Mouse (Mus musculus) embryonic facial prominence, embryonic 11.5 days (tissue): ENCODE data around the gene Znhit6. TPM values are rescaled to one million over a fixed set of nuclear protein-coding genes. Genes with fewer than 3 reads are reported as not detected.

Experiments
- ATAC-seq: fragments of 200-750 bp; cut with Nextera tagmentation; replicated peaks from 2 replicates; pipeline ENCODE4 v1.8.0; 2017; ENCODE audit warnings: low read depth; ENCODE audit not compliant: insufficient number of reproducible peaks, low FRiP score, low TSS enrichment
- DNase-seq: peaks from one replicate; pipeline ENCODE4 v3.0.0-alpha.2; 2015; ENCODE audit warnings: low spot score
- H3K27ac ChIP-seq: fragments of 300-500 bp; sonication (generic); replicated peaks from 2 replicates; pipeline ENCODE4 v1.5.1; 2014; ENCODE audit warnings: mild to moderate bottlenecking, low read depth, low read length, control low read depth
- H3K27me3 ChIP-seq: fragments of 300-500 bp; sonication (generic); 2 replicates; pipeline ENCODE4 v1.6.1; 2014; ENCODE audit warnings: mild to moderate bottlenecking, low read length, moderate library complexity, mixed read lengths; ENCODE audit not compliant: control insufficient read depth, insufficient read depth
- H3K36me3 ChIP-seq: fragments of 300-500 bp; sonication (generic); replicated peaks from 2 replicates; pipeline ENCODE4 v1.6.1; 2014; ENCODE audit warnings: low read depth, mild to moderate bottlenecking, low read length, moderate library complexity, mixed read lengths; ENCODE audit not compliant: control insufficient read depth, insufficient read depth
- H3K4me1 ChIP-seq: fragments of 300-500 bp; sonication (generic); 2 replicates; pipeline ENCODE4 v1.6.1; 2014; ENCODE audit warnings: low read length, mixed read lengths; ENCODE audit not compliant: control insufficient read depth, insufficient read depth
- H3K4me2 ChIP-seq: fragments of 300-500 bp; sonication (generic); 2 replicates; pipeline ENCODE4 v1.6.1; 2014; ENCODE audit warnings: low read depth, mild to moderate bottlenecking, control low read depth, low read length, moderate library complexity
- H3K4me3 ChIP-seq: fragments of 300-500 bp; sonication (generic); 2 replicates; pipeline ENCODE4 v1.5.1; 2014; ENCODE audit warnings: low read depth, low read length, control low read depth
- H3K9ac ChIP-seq: fragments of 300-500 bp; sonication (generic); replicated peaks from 2 replicates; pipeline ENCODE4 v1.6.1; 2014; ENCODE audit warnings: mild to moderate bottlenecking, control low read depth, low read length
- H3K9me3 ChIP-seq: fragments of 300-500 bp; sonication (generic); replicated peaks from 2 replicates; pipeline ENCODE4 v1.6.1; 2016; ENCODE audit warnings: mild to moderate bottlenecking, low read length, inconsistent platforms, mixed read lengths; ENCODE audit not compliant: control insufficient read depth
- WGBS: fragments of 180-500 bp; shearing (Covaris S2); extraction: QIAGEN DNeasy Blood & Tissue Kit; methylation state at CpG from one replicate; pipeline ENCODE4 v1.1.7; 2014; 5-methylcytosine and 5-hydroxymethylcytosine counted together
- polyA plus RNA-seq: library from polyadenylated mRNA; unstranded; fragments of >200 nt; fragmentation: Nextera tagmentation; extraction: Ambion mirVana; gene quantifications from 2 replicates; pipeline ENCODE4 v1.2.1, GENCODE M21; 2014

Gene Znhit6
- polyA plus RNA-seq, 1 experiment from 2014 or later, result 47.2 TPM

- 89% methylated on average over 1 of the region's 1 CpGs for WGBS
- H3K27me3 ChIP-seq, result no peaks in the 10 kb centered on the region
These were observed 50.1 kb downstream of the Znhit6 start for GRCm38 (mm10) chr3:145626063-145626462.

GRCm38 (mm10) chr3:145627830-145628229 is 51.8 kb downstream of the Znhit6 start:
- Histone ChIP-seq H3K27ac (no peak overlapping the region), H3K27me3 (no peaks in the 10 kb centered on the region), H3K9me3 (no peaks in the 10 kb centered on the region), H3K4me2 (no peak overlapping the region), H3K9ac (no peak overlapping the region), H3K4me1 (no peaks in the 10 kb centered on the region), H3K36me3 (no peaks in the 10 kb centered on the region), H3K4me3 (no peak overlapping the region)
- peak; percentile 60 for DNase-seq
- WGBS, result 83% methylated on average over 3 of the region's 3 CpGs
- ATAC-seq, result no peak

More at GRCm38 (mm10) chr3:145626063-145626462, 50.1 kb downstream of the Znhit6 start:
- Histone ChIP-seq H3K4me2 (no peak overlapping the region), H3K4me3 (no peak overlapping the region), H3K4me1 (no peaks in the 10 kb centered on the region), H3K9ac (no peak overlapping the region), H3K36me3 (no peaks in the 10 kb centered on the region), H3K27ac (no peak overlapping the region), H3K9me3 (no peaks in the 10 kb centered on the region)
- ATAC-seq (no peak), DNase-seq (no peak)

GRCm38 (mm10) chr3:145628643-145629042 is 52.6 kb downstream of the Znhit6 start:
- Histone ChIP-seq H3K27me3 (no peaks in the 10 kb centered on the region), H3K36me3 (no peaks in the 10 kb centered on the region), H3K4me2 (no peak overlapping the region), H3K27ac (no peak overlapping the region), H3K4me1 (no peaks in the 10 kb centered on the region), H3K9me3 (no peaks in the 10 kb centered on the region), H3K9ac (no peak overlapping the region), H3K4me3 (no peak overlapping the region)
- 76% methylated on average over 5 of the region's 5 CpGs for WGBS
- no peak for ATAC-seq
- no peak for DNase-seq

DNA sequence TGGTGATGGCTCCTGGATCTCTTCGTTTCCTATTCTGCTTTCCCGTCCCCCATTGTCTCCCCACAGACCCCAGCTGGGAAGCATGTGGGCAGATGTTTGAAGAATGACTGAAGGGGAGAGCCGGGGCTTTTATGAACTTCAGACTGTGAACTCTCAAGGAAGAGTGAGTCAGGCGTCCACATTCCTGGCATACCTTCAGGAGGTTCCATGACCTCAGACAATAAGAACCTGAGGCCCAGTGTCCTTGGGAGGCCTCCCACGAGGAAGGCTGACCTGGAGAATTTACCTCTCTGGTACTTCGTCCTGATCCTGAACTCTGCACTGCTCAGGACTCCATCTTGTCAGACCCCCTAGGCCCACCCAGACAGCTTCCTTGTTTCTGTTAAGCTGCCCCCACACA is 56.9 kb downstream of the Znhit6 start:
- Histone ChIP-seq H3K4me1 (no peaks in the 10 kb centered on the region), H3K27ac (no peak overlapping the region), H3K9ac (no peak overlapping the region), H3K36me3 (no peaks in the 10 kb centered on the region), H3K27me3 (no peaks in the 10 kb centered on the region), H3K4me2 (no peak overlapping the region), H3K9me3 (no peaks in the 10 kb centered on the region), H3K4me3 (no peak overlapping the region)
- ATAC-seq (no peak), DNase-seq (peak; percentile 53)
- WGBS, result 20% methylated on average over 6 of the region's 6 CpGs

GRCm38 (mm10) chr3:145634002-145634710 is 58.2 kb downstream of the Znhit6 start:
- Histone ChIP-seq H3K9ac (no peak overlapping the region), H3K27me3 (no peaks in the 10 kb centered on the region), H3K4me1 (no peaks in the 10 kb centered on the region), H3K27ac (no peak overlapping the region), H3K36me3 (no peaks in the 10 kb centered on the region), H3K4me3 (no peak overlapping the region), H3K9me3 (no peaks in the 10 kb centered on the region), H3K4me2 (no peak overlapping the region)
- no peak for DNase-seq
- ATAC-seq, result no peak
- WGBS, result 85% methylated on average over 14 of the region's 14 CpGs

GRCm38 (mm10) chr3:145640170-145640569 is 64.2 kb downstream of the Znhit6 start:
- Histone ChIP-seq H3K4me1 (no peaks in the 10 kb centered on the region), H3K9me3 (no peaks in the 10 kb centered on the region), H3K4me3 (no peak overlapping the region), H3K27me3 (no peaks in the 10 kb centered on the region), H3K4me2 (no peak overlapping the region), H3K27ac (no peak overlapping the region), H3K9ac (no peak overlapping the region), H3K36me3 (no peaks in the 10 kb centered on the region)
- 91% methylated on average over 4 of the region's 4 CpGs for WGBS
- DNase-seq, result no peak
- ATAC-seq, result no peak

DNA sequence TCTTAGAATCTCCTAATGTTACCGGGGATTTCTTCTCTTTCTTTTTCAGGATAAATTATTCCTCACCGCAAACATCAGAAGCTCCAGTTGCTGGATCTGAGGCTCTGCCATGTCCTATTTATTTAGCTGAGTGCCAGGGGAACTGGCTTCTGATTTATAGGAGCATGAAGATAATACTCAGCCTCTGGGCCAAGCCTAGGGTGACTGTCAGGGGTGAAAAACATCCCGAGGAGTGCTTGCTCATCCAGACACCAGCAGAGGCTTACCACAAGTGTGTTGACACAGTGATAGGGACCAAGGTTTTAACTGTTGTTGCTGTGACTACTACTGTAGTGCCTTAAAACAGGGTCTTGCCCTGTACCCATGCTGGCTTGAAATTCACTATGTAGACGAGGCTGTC is 64.6 kb downstream of the Znhit6 start:
- Histone ChIP-seq H3K4me1 (no peaks in the 10 kb centered on the region), H3K36me3 (no peaks in the 10 kb centered on the region), H3K4me3 (no peak overlapping the region), H3K9me3 (no peaks in the 10 kb centered on the region), H3K27me3 (no peaks in the 10 kb centered on the region), H3K4me2 (no peak overlapping the region), H3K9ac (no peak overlapping the region), H3K27ac (no peak overlapping the region)
- WGBS, result 85% methylated on average over 4 of the region's 4 CpGs
- DNase-seq (no peak), ATAC-seq (no peak)

DNA sequence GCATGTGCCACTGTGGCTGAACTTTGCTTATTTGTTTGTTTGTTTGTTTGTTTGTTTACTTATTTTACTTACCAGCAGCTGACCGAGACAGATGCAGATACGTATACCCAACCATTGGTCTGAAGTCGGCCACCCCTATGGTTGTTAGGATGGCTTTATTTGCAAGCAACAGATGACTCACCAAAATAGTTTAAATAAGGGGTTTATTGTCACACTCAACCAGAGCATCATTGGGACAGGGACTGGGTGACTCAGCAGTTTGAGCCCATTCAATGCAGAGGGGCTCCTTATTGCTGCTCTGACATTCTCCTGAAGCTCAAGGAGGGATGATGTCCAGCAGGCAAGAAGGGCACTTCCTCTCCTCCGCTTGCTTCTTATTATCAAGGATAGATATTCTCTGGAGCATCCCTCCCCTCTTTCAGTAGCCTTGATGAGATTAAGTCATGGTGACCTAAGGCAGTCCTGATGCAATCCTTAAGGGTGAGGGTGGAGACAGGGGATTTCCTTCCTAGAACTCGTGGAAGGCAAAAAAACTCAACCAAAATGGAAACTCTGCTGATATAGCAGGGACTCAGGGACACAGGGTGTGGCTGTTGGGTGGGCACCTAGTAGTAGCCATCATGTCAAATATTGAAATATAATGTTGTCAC is 65.2 kb downstream of the Znhit6 start:
- no peak overlapping the region for H3K9ac ChIP-seq
- no peak for DNase-seq
- WGBS, result 84% methylated on average over 5 of the region's 5 CpGs
- H3K27me3 ChIP-seq, result no peaks in the 10 kb centered on the region
- H3K36me3 ChIP-seq, result no peaks in the 10 kb centered on the region
- ATAC-seq, result no peak
- H3K4me1 ChIP-seq, result no peaks in the 10 kb centered on the region
- H3K4me3 ChIP-seq, result no peak overlapping the region
- H3K9me3 ChIP-seq, result no peaks in the 10 kb centered on the region
- no peak overlapping the region for H3K27ac ChIP-seq
- no peak overlapping the region for H3K4me2 ChIP-seq
